Mouse (Mus musculus) liver, embryonic 14 days (tissue): ENCODE data around the gene Abcd4. TPM values are rescaled to one million over a fixed set of nuclear protein-coding genes. Genes with fewer than 3 reads are reported as not detected.

Experiments used
- polyA plus RNA-seq: library from polyadenylated mRNA; depleted of rRNA; stranded (reverse); fragments of >200 nt; gene quantifications from 2 replicates; pipeline ENCODE4 v1.2.3, GENCODE M21; 2012; rRNA removed

Gene Abcd4
- 3.5 and 4.0 TPM in 2 replicates for polyA plus RNA-seq

DNA sequence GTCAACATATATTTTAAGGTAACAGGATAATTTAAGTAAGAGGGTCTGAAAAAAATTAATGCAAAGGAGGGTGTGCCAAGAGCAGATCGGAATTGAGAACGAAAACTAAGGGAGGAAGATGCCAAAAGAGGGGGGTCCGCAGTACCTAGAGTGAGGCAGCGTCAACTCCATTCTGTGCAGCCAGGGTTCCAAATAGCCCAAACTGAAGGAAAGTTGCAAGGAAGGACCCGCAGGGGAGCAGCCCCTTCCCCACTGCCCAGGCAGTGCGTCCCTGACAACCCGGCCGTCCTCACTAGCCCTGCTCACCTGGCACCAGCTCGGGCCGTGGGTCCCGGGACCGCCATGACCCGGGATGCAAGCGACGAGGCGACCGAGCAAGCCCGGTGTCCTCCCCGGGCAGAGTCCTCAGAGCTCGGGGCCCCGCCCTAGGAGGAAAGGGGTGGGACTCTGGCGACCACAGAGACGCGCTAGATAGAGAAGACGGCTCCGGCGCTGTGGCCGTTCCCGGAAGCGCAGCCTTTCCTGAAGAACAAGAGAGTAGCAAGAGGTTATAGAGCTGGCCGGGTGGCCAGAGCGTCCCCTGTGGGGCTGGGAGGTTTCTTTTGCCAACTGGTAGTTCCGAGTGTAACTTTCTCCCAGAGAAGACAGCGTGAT lies at the start of gene Abcd4:
Gene Abcd4, minus strand, starts transcription at position 437 of the 654 bp plus-strand sequence.

DNA sequence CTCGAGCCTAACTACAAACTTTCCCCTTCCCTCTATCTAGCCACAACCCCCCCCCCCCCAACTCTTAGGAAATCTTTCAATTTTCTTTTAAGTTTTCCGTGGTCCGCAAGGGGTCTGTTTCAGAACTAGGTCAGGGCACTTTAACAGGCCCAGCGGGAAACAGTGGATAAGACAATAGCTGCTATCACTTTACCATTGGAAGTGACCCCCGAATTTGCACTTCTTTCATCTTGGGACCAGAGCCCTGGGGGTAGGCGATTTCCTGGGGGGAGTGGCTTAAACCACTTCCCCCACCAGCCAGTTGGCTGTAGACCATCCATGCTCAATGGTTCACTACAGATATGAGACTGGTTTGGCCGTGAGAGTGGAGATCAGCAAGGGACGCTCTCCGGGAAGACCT lies 23.4 kb upstream of the Abcd4 start, which contains the start of gene Vrtn:
Gene Vrtn, plus strand, starts transcription at position 366 of the 400 bp plus-strand sequence.

DNA sequence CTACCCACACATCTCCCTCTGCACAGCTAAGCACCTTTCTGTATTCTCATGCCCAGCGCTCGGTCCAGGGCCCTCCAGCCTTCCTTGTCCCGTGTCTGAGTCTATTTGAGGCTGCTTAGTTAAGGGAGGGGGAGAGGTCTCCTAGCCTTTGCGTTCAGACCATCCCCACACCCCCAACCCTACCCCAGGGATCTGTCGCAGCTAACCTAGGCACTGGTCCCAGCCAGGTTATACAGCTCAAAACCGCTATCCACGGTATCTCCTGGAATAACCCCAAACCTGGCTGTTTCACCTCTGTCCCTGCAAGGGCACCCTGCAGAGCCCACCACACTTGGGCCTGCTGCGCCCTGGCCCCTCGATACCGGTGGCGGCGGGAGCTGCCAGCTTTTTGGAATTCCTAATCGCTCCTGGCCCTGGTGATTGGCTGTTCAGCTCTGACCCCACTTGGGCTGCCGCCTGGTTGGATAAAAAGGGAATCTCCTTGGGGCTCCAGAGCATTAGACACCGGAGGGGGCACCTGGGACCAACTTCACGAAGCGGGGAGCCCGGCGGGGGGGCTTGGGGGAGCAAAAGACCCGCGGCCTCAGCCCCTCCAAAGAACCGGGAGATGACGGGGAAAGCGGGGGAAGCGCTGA lies 47.8 kb downstream of the Abcd4 start, which contains the start of gene Vsx2:
Gene Vsx2, plus strand, starts transcription at position 427 of the 635 bp plus-strand sequence.

Other genes with a start within 250 kb of the Abcd4 start
- 5.4 and 6.0 TPM in 2 replicates for gene Entpd5, start 208.4 kb downstream of the Abcd4 start, polyA plus RNA-seq
- gene Bbof1, start 208.3 kb downstream of the Abcd4 start, polyA plus RNA-seq = 0.37 and 0.49 TPM in 2 replicates
- gene Rnf113a2, start 200.2 kb downstream of the Abcd4 start, polyA plus RNA-seq = 10.6 and 10.8 TPM in 2 replicates
- gene Aldh6a1, start 166.4 kb downstream of the Abcd4 start, polyA plus RNA-seq = 10.8 and 12.3 TPM in 2 replicates
- gene Lin52, start 166.0 kb downstream of the Abcd4 start, polyA plus RNA-seq = 7.3 and 8.6 TPM in 2 replicates
- gene Vsx2, start 47.7 kb downstream of the Abcd4 start, polyA plus RNA-seq = not detected in 2 replicates
- not detected in 2 replicates for gene Vrtn, start 23.6 kb upstream of the Abcd4 start, polyA plus RNA-seq
- 0.03 TPM in 2 replicates for gene Syndig1l, start 81.4 kb upstream of the Abcd4 start, polyA plus RNA-seq
- gene Npc2, start 155.7 kb upstream of the Abcd4 start, polyA plus RNA-seq = 21.2 and 25.6 TPM in 2 replicates
- 49.8 and 62.1 TPM in 2 replicates for gene Isca2, start 155.8 kb upstream of the Abcd4 start, polyA plus RNA-seq